Mouse (Mus musculus) CD8-positive naive resting alpha-beta T cell, adult 2 months (primary cell): Measurements from ENCODE around the gene Erg.

Experiments
- DNase-seq, 2 experiments: peaks; one replicate each; pipeline ENCODE4 v3.0.0; 2022; ENCODE audit warnings: low read depth in 2 of 2, low spot score in 2 of 2

Gene Erg

DNA sequence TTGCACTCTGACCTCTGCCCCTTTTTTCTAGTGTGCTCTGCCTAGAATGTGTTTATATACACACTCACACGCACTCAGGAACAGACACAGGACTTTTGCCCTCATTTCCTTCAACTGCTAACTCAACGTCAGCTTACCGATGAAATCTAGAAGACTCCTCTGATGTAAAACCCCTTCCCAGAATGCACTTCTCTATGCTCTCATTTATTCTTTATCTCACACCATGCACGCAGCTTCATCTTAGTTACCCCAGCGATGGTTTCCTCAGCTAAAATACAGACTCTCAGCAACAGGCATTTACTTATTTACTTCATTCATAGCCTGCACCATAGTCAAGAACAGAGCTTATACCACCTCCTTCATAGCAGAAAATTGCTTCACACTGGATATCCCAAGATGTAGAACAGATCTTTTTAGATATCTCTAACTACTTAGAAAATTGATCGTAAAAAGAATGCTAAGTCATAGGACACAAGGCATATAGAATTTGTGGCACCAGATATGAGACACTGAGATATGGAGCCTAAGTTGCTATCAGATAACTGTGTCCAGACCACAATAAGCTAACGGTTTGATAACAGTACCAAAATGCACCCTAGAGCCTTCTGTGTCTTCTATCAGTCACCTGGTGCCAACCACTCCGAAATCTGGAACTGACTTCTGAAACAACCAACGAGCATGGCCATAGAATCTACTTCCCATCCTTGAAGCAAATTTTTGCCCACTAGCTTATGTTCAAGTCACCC is 98.6 kb downstream of the Erg start:
- DNase-seq = no peak

DNA sequence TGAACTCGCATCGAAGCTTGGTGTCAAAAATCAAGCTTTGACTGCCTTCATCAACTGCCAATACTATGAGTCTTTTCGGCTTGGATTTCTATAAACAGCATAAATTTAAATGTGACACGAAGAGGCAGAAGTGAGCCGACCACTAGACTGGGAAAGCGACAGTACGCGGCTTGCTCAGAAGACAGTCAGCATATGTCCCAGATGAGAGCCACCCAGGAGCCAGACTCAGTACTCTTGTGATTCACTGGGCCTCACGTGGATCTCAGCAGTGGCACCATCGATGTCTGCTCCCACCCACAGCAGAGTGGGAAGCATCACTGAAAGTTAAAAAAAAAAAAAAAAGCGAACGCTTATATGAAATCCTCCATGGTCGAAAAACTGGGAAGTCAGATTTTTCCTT is 105.2 kb downstream of the Erg start:
- DNase-seq = no peak

DNA sequence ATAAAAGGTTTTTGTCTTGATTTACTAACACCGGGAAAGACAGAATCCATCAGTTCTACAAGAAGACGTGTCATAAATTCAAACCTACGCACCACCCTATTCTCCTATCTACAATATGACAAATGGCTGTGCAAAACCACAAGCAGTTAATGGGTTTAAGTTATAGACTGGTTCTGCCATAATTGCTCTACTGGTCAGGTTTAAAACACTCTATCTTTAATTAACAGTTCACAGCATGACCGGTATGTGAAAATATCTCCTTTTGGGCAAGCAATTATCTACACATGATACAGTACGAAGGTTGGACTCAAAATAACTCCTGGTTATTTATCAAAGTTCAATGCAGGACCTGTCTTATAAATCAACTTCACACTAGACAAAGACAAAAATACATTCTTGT is 107.8 kb downstream of the Erg start:
- no peak for DNase-seq

GRCm38 (mm10) chr16:95475041-95475440 is 111.4 kb downstream of the Erg start:
- no peak for DNase-seq

GRCm38 (mm10) chr16:95473946-95474345 is 112.4 kb downstream of the Erg start:
- DNase-seq = no peak

DNA sequence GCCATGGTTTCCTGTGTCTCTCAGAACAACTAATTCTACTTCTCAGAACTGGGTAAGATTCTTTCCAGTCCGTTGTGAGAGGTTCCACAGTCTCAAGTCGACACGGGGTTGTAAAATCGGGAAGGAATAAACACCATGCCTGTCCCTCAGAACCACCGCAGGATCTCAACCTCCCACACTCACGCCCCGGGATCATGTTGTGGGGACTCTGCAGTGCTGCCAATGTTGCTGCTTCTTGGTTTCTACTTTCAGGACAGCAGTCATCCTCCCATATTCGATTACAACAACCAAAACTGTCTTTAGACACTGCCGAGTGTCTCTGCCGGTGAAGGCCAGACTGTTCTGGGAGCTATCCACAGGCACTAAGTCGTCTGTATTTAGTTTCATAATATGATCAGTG is 113.6 kb downstream of the Erg start:
- DNase-seq = no peak

DNA sequence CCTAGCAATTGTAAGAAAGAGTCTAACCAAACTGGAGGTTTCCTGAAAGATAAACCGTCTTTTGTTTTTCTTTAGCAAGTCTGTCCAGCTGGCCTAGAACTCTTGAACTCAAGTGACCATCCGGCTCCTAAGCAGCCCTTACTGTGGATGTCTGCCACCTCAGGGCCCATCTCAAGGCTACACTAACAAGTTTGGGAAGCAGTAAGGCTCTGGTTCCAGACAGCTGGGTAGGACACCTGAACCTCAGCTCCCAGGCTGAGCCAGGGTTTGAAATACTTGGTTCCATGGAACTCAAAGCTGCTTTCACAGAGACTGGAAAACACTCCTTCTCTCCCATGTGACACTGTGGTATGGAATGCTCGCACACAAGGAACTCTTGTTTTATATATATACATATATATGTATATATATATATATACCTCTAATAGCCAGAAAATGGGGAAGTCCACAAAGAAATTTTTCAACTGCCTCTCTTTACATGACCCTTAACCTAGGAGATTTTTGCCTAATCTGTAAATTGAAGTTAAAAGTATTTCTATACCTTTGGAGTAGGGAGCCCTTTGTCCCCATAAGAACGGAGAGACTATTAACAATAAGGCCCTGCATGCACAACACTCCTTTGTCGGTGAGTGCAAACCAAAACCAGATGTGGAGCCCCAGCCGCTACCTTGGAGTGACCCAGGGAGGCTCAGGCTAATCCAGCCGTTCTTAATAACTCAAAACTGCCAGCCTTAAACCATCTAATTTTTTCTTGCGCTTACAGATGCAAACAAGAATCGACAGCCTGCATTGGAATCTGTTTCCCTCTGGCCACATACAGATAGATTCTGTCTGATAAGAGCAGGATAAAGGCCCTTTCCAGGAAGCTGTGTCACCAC is 116.9 kb downstream of the Erg start:
- DNase-seq = no peak

DNA sequence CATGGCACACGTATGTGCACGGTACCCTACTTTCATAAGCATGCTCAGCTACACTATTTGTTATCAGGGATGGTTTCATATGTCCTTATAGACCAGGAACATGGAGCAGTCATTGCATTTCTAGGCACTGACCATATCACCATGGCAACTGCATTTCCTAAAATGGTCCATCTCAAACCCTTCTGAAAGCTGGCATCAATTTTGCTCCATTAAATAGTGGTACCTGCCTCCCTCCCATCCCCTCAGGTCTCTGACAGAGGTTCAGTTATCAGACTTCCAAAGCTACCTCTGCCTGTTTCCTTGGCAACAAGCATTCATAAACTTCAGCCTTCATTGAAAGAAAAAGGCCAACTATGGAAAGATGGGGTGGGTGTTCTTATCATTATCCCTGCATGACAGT is 118.5 kb downstream of the Erg start:
- no peak for DNase-seq

DNA sequence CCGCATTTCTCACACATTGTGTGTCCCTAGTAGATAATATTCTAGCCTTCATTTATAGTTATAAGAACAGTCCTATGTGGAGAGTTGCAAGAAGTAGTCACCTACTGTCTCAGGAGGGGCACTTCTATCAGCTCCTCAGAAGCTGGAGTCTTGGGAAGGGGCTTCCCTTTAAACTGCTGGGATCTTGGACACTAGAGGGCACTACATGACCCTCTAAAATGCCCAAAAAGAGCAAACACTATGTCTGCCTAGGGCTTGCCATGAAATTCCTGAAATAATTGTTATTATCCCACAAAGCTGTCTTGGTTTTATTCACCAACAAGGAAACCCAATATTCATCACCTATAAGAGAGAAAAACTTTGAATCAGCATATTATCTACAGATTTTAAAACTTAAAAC is 119.8 kb downstream of the Erg start:
- no peak for DNase-seq

DNA sequence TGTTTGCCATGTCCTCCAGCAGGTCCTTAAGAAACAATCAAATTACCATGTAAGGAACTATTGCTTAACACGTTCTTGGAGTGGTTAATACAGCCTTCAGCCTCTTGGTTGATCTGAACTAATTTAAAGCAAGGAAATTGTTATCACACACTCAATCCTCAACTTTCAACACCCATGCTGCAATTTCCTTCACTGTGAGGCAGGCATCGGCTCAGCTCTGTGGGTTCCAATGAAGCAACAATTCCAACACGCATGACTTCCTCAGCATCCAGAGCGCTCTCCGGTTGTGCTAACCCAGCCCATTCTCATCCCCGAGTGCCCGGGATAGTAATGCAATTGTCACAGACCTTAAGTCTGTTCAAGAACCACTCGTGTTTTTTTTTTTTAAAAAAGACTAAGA is 121.8 kb downstream of the Erg start:
- no peak for DNase-seq

DNA sequence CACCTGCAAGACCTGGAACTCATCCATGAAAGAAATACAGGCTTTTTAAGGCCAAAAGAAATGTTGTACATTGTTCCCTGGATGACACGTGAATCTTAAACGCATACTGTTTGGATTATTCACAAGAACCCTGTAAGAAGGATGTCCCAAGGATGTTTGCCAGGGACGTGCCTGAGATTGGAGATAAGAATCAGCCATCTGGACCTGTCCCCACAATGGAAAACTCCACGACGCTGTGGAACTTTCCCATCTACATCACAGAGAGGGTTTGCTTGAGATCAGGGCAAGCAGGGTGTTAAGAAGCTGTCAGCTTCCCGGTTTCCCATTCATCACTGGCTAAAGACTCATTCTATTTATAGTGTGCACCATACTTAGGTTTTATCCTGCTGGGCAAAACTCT is 122.6 kb downstream of the Erg start:
- no peak for DNase-seq

- DNase-seq = no peak
These were observed 124.5 kb downstream of the Erg start for GRCm38 (mm10) chr16:95461941-95462340.

- DNase-seq = no peak
These were observed 126.1 kb downstream of the Erg start for GRCm38 (mm10) chr16:95460336-95460735.

DNA sequence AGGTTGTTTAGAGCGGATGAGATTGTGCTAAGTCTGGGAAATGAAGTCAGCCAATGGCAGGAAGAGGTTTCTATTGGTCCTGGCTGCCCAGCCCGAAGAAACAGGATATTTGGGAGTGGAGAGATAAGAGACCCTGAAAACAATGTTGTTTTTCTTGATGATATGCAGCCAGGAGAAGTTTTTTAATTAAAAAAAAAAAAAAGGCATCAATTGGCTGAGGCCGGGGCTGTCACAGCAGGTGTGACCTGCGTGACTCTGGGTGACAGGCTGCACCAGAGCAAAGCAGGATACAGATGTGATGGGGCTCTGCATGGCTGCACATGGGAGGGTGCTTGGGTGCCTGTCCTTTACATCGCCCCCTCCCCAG is 127.1 kb downstream of the Erg start:
- no peak for DNase-seq

- no peak for DNase-seq
These were observed 127.6 kb downstream of the Erg start for GRCm38 (mm10) chr16:95458590-95459324.

DNA sequence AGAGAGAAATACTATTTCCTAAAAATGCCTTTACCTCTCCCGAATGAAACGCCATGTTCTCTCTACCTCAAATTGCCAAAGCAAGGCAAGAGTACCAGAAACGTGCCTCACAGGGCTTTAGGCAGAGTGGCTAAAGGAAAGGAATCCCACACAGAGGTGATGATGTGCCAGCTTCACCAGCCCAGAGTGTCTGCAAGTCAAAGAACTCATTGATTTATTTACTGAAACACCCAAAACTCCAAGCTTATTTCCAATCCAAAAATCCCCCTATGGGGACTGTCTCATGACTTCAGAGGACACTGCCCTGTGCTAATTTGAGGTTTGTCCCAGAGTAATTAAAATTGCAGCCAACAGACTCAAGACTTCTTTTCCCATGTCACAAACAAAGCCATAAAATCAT is 129.4 kb downstream of the Erg start:
- DNase-seq = no peak

DNA sequence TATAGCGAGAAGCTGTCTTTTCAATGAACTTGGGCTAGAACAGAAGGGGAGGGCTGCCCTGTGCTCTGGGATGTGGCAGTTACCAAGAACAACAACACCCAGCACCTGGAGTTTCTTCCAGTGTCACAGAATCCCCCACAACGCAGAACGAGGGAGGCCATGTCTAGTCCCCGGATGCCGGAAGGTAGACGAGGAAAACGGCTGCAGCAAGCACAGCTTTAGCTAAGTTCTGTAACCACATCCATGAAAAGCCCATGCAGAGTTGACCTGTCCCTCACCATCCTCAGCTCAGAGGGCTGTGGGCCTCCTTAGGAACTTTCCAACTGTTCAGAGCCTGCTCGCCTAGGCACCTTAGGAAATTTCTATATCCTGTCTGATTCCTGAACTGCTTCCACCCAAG is 130.5 kb downstream of the Erg start:
- DNase-seq = no peak

DNA sequence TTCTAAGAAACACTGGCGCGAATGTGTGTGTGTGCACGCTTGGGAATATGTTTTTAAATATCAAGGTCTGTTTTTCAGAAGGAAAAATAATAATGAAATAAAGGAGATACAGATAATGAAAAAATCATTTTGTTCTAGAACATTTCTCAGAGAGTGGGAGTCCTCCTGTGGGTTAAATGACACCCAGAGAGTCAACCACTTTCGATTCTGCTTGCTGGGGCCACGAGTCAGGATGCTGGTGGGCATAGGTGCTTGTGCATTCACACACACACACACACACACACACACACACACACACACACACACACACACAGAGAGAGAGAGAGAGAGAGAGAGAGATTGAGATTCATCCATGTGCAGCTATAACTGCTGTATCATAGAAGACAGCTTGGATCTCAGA is 130.9 kb downstream of the Erg start:
- no peak for DNase-seq

DNA sequence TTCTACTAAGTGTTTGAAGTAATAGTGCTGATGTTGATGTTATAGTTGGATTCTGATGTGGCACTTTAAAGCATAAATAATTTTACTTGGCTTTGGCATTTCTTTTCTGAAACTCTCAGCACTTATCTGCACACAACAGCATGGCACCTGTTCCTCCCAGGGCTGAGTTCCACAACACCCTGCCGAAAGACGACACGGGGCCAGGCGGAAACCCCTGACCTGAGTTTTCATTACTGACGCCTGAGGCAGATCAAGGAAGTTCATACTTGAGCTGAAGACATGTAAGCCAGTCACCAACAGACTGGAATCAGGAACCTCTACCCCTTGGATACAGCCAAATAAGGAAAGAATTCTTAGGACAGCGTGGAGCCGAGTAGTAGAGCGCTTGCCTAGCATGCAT is 134.0 kb downstream of the Erg start:
- DNase-seq = no peak

- DNase-seq = no peak
These were observed 137.1 kb downstream of the Erg start for GRCm38 (mm10) chr16:95449361-95449725.

DNA sequence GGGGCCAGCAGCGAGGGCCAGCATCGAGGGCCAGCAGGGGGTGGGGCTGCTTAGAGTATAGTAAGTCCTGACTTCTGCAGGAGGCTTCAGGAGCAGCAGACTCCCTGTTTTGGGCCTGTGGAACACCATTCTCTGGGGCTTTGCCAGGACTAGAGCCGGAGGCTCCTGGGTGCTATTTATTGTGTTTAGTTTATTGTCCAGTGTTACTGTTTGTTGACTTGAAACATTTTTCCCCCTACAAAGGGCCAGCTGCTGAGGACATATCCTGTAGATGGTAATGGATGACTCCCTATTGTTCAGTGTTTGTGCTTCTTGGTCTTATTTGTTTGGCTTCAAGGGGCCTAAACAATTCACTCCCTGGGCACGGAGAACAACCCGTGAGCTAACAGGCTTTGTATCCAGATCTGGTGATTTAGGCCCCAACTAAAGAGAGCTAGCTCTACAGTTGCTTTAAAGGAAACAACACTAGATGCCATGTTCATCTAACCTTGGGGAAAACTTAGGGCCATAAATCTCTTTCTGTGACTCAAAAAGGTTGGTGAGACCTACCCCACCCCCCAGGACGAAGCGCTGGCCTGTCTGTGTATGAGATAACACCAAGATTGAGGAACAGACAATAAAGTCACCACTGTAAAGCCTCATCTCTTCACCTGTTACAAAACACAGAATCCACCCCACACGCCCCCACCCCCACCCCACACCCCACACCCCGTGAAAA is 137.6 kb downstream of the Erg start:
- no peak for DNase-seq
